Mouse (Mus musculus) olfactory bulb, adult 2 months (tissue): ENCODE measurements around the gene Pih1d1. TPM values are rescaled to one million over a fixed set of nuclear protein-coding genes. Genes with fewer than 3 reads are reported as not detected.

Source experiments
- H3K27ac ChIP-seq: fragments of 200-500 bp; 2 replicates; pipeline ENCODE4 v1.5.1; 2012; ENCODE audit warnings: low read depth, low read length; ENCODE audit not compliant: insufficient read depth
- H3K4me1 ChIP-seq: fragments of 200-500 bp; 2 replicates; pipeline ENCODE4 v1.6.1; 2012; ENCODE audit warnings: low read length; ENCODE audit not compliant: control insufficient read depth, insufficient read depth
- H3K4me3 ChIP-seq: fragments of 200-500 bp; 2 replicates; pipeline ENCODE4 v1.5.1; 2012; ENCODE audit warnings: mild to moderate bottlenecking, low read depth, low read length, moderate library complexity; ENCODE audit not compliant: insufficient read depth
- CTCF ChIP-seq: fragments of 200-500 bp; IDR thresholded peaks from 2 replicates; pipeline ENCODE4 v1.5.1; 2012; ENCODE audit warnings: low read depth, mild to moderate bottlenecking, low read length, moderate library complexity; ENCODE audit not compliant: insufficient read depth
- POLR2A ChIP-seq: fragments of 200-500 bp; IDR thresholded peaks from 2 replicates; pipeline ENCODE4 v1.6.1; 2012; ENCODE audit warnings: mild to moderate bottlenecking, low read depth, low read length, moderate library complexity; ENCODE audit not compliant: insufficient read depth
- WGBS: fragments of 180-500 bp; shearing (Covaris S2); methylation state at CpG from one replicate; pipeline ENCODE4 v1.1.7; 2018; 5-methylcytosine and 5-hydroxymethylcytosine counted together
- polyA plus RNA-seq: library from polyadenylated mRNA; stranded (reverse); fragments of >200 nt; gene quantifications from 2 replicates; pipeline ENCODE4 v1.2.4, GENCODE M21; 2012; ENCODE audit warnings: low replicate concordance; ENCODE audit not compliant: missing spikeins, insufficient read depth, insufficient read length

Gene Pih1d1
- polyA plus RNA-seq, 1 experiment = not detected

DNA sequence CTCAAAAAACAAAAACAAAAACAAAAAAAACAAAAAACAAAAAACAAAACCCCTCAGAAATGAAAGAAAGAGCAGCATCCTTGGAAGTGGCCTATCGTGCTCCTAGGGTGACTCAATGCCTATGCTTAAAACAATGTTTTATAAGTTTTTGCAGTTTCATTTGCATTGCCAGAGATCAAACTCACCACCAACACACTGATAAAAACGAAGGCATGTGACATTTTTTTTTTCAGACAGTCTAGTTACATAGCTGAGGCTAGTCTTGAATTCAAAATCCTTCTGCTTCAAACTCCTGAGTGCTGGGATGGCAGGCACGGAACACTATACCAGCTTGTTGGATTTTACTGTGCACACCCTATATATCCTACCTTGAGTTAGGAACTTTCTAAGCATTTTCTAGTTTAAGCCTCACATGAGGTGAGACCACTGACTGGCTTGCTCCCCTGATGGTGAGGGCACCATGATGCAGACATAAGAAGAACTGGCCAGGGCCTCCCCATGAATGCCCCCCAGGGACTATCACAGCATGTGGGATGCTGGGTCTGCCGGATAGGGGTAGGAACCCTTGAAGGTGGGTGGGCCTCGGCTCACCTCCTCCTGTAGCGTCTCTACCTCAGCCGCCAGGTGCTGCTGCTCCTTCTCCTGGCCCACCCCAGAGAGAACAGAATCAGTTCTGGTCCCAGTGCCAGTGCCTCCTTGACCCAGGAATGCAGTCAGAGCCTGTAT, 38.6 kb downstream of the Pih1d1 start:
- 87% methylated on average over 7 of the region's 7 CpGs for WGBS
- Histone ChIP-seq H3K27ac (no peak overlapping the region), H3K4me3 (no peak overlapping the region), H3K4me1 (peaks cover 10% of the 10 kb centered on the region; the same call in 1 of the 2 replicates)
- no peak for TF ChIP-seq CTCF
- TF ChIP-seq POLR2A = no peak

DNA sequence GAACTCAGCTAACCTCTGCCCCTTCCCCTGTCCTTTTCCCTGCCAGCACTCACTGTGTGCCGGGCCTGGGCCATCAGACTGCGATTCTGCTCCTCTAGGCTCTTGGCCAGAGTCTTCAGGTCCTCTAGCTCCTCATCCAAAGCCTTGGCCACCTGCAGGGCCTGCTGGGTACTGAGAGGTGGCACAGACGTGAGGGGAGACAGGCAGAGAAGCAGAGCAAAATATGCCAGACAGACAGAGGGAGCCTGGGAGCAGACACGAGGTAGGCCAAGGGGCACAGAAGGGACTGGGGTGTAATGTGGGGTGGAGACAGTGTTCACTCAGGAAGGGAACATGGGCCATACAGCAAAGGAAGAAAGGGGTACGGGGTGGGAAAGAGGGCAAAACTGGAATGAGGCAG, 39.3 kb downstream of the Pih1d1 start:
- H3K27ac ChIP-seq = no peak overlapping the region
- no peak overlapping the region for H3K4me3 ChIP-seq
- 74% methylated on average over 5 of the region's 5 CpGs for WGBS
- H3K4me1 ChIP-seq = peaks cover 10% of the 10 kb centered on the region; the same call in 1 of the 2 replicates
- TF ChIP-seq POLR2A (no peak), CTCF (no peak)

DNA sequence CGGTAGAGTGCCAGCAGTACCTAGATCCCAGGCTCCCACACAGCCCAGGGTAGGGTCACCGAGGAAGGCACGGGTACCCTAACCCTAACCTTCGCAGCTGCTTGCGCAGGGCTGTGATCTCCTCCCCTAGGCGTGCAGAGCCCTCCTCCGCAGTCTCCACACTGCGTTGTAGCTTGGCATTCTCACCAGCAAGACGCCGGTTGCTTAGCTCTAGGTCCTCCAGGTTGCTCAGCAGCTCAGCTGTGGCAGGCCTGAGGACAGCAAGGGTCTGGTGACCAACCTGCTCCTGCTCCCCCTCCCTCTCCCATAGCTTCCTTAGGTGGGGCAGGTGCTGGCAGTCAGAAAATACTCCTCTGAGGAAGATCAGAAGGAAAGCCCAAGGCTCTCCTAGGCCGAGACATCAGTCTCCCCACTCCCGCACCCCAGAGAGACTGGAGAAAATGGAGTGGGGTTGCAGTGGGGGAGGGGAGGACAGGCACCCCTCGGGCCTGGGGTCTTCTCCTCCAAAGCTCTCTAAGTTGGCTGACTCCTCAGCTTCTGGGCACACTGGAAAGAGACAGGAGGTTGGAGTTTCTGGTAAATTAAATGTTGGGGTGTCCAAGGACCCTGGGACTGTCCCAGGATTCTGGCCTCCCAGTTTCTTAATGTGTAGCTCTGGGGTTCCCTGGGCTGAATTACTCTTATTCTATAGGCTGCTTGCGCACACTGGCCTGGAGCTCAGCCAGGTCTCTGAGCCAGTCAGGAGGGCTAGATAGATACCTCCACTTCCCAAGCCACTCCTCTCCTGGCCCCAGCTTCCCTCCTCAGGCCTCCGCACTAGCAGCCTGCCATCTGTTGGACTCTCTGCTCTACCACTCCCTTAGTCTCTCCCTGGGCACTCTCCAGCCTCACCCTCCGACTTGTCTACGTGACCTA, 40.0 kb downstream of the Pih1d1 start:
- H3K4me3 ChIP-seq = no peak overlapping the region
- peaks cover 13% of the 10 kb centered on the region; the same call in 1 of the 2 replicates for H3K4me1 ChIP-seq
- no peak for TF ChIP-seq CTCF
- no peak for TF ChIP-seq POLR2A
- 82% methylated on average over 17 of the region's 17 CpGs for WGBS
- H3K27ac ChIP-seq = no peak overlapping the region

DNA sequence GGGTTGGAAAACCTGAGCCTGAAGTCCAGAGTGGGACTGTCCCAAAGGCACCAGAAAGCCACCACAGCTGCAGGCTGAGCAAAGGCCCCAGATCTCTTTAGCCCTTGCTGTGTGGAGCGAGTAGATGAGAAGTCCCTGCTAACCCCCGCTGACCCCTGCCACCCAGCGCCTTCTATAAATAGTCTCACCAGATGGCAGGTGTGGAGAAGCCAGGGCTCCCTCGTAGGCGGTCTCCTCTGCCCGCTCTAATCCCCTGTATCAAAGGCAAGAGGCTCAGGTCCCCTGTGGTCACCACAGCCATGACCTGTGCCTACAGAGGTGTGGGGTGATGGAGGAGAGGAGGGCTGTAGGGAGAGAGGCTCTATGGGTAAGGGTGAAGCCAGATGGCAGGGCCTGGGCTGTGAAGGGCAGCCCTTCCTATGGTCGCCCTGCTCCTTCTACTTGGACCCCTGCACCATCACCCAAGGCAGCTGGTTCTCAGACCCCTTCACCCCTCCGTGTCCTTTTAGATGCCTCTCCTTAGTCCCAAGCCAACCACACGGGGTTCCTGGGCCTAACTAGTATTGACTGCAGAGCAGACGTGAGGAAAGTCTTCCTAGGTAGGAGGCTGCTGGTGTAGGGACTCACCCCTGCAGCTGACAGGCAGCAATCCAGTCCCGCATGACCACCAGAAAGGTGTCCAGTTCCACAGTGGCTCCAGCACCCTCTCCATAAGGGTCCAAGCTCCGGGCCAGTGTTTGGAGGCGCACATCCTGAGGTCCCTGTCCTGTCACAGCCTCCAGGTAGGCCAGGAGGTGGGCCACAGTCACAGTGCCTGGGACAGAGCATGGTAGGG, 41.5 kb downstream of the Pih1d1 start:
- peaks cover 8% of the 10 kb centered on the region; the same call in 1 of the 2 replicates for H3K4me1 ChIP-seq

DNA sequence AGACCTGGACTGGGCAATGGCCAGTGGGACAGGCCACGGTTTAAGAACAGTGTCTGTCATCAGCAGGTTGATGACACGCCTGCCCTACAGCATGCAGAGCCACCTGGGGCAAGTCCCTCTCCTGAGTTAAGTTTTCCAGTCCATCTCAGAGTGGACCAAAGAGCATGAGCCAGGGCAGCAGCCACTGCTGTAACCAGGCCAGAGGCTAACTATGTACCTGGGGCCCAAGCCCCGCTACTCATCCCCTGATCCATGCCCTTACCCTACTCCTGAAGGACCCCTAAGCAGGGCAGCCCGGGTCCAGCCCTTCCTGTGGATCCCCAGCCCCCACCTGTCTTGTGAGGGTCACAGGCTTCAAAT, 42.1 kb downstream of the Pih1d1 start:
- TF ChIP-seq CTCF (no peak), POLR2A (no peak)
- 95% methylated on average over 4 of the region's 4 CpGs for WGBS
- H3K4me1 ChIP-seq = peaks cover 8% of the 10 kb centered on the region; the same call in 1 of the 2 replicates
- no peak overlapping the region for H3K4me3 ChIP-seq
- H3K27ac ChIP-seq = no peak overlapping the region

More for the DNA sequence above, 41.5 kb downstream of the Pih1d1 start:
- Histone ChIP-seq H3K27ac (no peak overlapping the region), H3K4me3 (no peak overlapping the region)
- 79% methylated on average over 13 of the region's 13 CpGs for WGBS
- TF ChIP-seq POLR2A = no peak

DNA sequence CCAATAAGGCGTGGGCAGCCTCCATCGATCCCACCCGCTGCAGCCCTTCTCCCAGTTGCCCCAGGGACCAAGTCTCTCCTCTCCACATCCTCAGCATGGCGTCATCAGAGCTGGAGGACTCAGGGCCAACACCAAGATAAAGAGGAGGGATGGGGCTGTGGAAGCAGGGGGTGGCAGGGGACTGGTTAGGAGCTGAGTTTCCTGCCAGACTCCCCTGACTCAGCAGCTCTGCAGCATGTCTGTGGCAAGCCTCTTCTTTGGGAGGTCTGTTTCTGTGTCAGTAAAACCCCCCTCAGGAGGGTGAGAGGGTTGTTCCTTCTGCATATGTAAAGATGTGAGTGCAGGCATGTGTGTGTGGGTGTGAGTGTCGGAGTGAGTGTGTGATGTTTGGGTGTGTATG, 42.9 kb downstream of the Pih1d1 start:
- 73% methylated on average over 5 of the region's 5 CpGs for WGBS
- H3K4me1 ChIP-seq = peaks cover 8% of the 10 kb centered on the region; the same call in 1 of the 2 replicates
- no peak overlapping the region for H3K4me3 ChIP-seq
- TF ChIP-seq CTCF = no peak
- TF ChIP-seq POLR2A = no peak
- no peak overlapping the region for H3K27ac ChIP-seq

DNA sequence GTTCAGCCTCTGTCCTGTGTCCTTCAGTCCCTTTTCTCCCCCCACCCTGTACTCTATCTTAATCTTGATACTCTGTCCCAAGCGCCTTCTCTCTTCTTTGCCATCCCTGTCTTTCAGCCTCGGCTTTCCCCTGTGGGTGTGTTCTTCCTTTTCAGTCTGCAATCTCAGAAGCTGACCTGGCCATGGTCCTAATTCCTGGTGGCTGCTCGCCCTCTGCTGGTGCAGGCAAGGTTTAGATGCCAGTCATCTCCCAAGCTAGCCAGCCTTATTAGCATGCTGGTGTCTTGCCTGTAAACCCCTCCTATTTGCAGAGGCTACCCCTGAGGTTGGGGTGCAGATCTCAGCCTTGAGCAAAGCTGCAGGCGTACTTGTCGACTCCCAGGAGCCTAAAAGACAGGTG, 44.3 kb downstream of the Pih1d1 start:
- peaks cover 8% of the 10 kb centered on the region; the same call in 1 of the 2 replicates for H3K4me1 ChIP-seq
- no peak overlapping the region for H3K27ac ChIP-seq
- H3K4me3 ChIP-seq = no peak overlapping the region
- TF ChIP-seq POLR2A (no peak), CTCF (peak; percentile 51)
- 27% methylated on average over 5 of the region's 5 CpGs for WGBS

DNA sequence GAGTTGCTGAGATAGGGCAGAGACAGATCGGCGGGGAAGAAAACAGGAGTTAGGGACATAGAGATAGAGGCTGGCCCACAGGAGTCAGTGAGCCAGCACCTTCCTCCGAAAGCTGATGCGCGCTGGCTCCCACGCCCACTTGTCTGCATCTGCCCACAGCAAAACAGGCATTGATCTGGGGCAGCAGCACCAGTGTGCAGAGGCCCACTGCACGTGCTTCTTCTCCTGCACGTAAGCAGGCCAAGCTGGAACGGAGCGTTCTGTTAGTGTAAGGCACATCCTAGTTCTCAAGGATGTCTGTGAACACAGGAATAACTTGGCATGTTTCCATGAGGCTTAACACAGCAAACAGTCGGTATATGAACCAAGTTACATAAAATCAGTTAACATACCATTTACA, 44.9 kb downstream of the Pih1d1 start:
- WGBS = 72% methylated on average over 11 of the region's 11 CpGs
- no peak overlapping the region for H3K4me3 ChIP-seq
- H3K4me1 ChIP-seq = peaks cover 8% of the 10 kb centered on the region; the same call in 1 of the 2 replicates
- no peak for TF ChIP-seq CTCF
- no peak for TF ChIP-seq POLR2A
- H3K27ac ChIP-seq = no peak overlapping the region
